Mouse (Mus musculus) effector memory CD4-positive, alpha-beta T cell, adult 5 months (primary cell): ENCODE results near the gene Ap1m2. TPM values are rescaled to one million over a fixed set of nuclear protein-coding genes. Genes with fewer than 3 reads are reported as not detected.

Experiments used
- polyA plus RNA-seq: library from polyadenylated mRNA; unstranded; fragments of 100-300 nt; shearing (Covaris generic); gene quantifications from one replicate; pipeline ENCODE4 v1.2.1, GENCODE M21; 2017

The Ap1m2 gene
- polyA plus RNA-seq, result 1.1 TPM

GRCm38 (mm10) chr9:21312134-21312533, at the start of gene Ap1m2:
Ap1m2 (minus strand) TSS chr9:21312337.

GRCm38 (mm10) chr9:21320619-21321512, 8.7 kb upstream of the Ap1m2 start, which contains the start of gene Slc44a2:
Slc44a2 (plus strand) TSS chr9:21320698.

GRCm38 (mm10) chr9:21291022-21291787, 20.9 kb downstream of the Ap1m2 start, which contains the start of gene Cdkn2d:
Cdkn2d (minus strand) TSS chr9:21291407.

GRCm38 (mm10) chr9:21287571-21288402, 24.4 kb downstream of the Ap1m2 start, which contains the start of gene Kri1:
Kri1 (minus strand) TSS chr9:21287969.

GRCm38 (mm10) chr9:21265000-21265561, 47.1 kb downstream of the Ap1m2 start, which contains the start of gene Atg4d:
Atg4d (plus strand) TSS chr9:21265293.

GRCm38 (mm10) chr9:21248326-21248725, 63.8 kb downstream of the Ap1m2 start, which contains the start of gene S1pr5:
S1pr5 (minus strand) TSS chr9:21248443.

Other genes with a start within 250 kb of the Ap1m2 start
- not detected for gene Zglp1, start 245.2 kb downstream of the Ap1m2 start, polyA plus RNA-seq
- gene Gm49373, start 239.2 kb downstream of the Ap1m2 start, polyA plus RNA-seq, result 0.26 TPM
- 35.9 TPM for gene Fdx1l, start 238.7 kb downstream of the Ap1m2 start, polyA plus RNA-seq
- gene Gm38431, start 220.3 kb downstream of the Ap1m2 start, polyA plus RNA-seq, result 4.2 TPM
- 60.3 TPM for gene Raver1, start 220.3 kb downstream of the Ap1m2 start, polyA plus RNA-seq
- gene Tyk2, start 181.1 kb downstream of the Ap1m2 start, polyA plus RNA-seq, result 62.4 TPM
- gene Cdc37, start 162.4 kb downstream of the Ap1m2 start, polyA plus RNA-seq, result 304 TPM
- 3.2 TPM for gene Pde4a, start 146.6 kb downstream of the Ap1m2 start, polyA plus RNA-seq
- 27.0 TPM for gene Keap1, start 73.0 kb downstream of the Ap1m2 start, polyA plus RNA-seq
- gene S1pr5, start 63.9 kb downstream of the Ap1m2 start, polyA plus RNA-seq, result 0.79 TPM
- 68.1 TPM for gene Atg4d, start 47.0 kb downstream of the Ap1m2 start, polyA plus RNA-seq
- 25.7 TPM for gene Kri1, start 24.4 kb downstream of the Ap1m2 start, polyA plus RNA-seq
- gene Cdkn2d, start 20.9 kb downstream of the Ap1m2 start, polyA plus RNA-seq, result 50.4 TPM
- 292 TPM for gene Slc44a2, start 8.4 kb upstream of the Ap1m2 start, polyA plus RNA-seq
- gene Ilf3, start 55.5 kb upstream of the Ap1m2 start, polyA plus RNA-seq, result 58.8 TPM
- 49.9 TPM for gene Qtrt1, start 99.5 kb upstream of the Ap1m2 start, polyA plus RNA-seq
- gene Dnm2, start 112.6 kb upstream of the Ap1m2 start, polyA plus RNA-seq, result 262 TPM
- 5.4 TPM for gene Tmed1, start 197.9 kb upstream of the Ap1m2 start, polyA plus RNA-seq
- 52.1 TPM for gene AB124611, start 213.8 kb upstream of the Ap1m2 start, polyA plus RNA-seq
- 44.2 TPM for gene Carm1, start 234.6 kb upstream of the Ap1m2 start, polyA plus RNA-seq